Comparison of ENCODE assay signal across 8 mouse cellular contexts in the genomic region with DNA sequence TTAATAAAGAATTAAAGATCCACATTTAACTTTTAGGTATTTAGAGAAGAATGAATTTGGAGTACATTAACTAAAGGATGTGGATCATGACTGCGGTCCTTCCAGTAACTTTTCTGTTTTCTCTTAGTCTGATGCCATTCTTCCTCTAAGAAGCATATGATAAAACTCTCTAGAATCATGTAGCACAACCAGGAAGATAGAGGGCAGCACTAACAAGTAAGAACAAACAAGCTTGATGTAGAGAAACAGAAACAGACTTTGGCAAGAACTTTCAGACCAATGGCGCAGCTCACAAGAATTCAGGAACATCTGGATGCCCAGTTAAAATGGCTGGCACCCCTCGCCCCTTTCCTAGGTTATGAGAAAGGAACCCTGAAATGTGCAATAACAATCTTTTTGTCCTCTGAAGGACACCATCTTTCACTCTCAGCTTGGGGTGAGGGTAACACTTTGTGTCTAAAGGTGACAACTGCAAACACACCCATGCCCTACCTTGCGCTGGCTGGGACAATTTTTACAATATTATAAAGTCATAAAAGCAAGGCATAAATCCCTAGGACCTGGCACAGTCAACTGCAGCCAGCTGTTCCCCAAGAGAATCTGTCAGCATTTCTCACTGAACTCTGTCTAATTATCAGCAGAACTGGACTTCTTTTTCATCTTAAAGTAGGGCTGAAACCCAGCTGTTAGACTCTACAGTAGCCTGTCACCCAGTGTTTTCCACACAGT. TPM values are rescaled to one million over a fixed set of nuclear protein-coding genes. Genes with fewer than 3 reads are reported as not detected.
DNase-seq lines count a peak whose midpoint lies in the region; ATAC-seq and TF ChIP-seq lines count a peak whose summit lies in the region.

No protein-coding gene starts in this region.

- H3K27me3 ChIP-seq in midbrain, postnatal 0 days (ENCODE audit: insufficient read depth, low read length): no peaks in the 10 kb centered on the region
- no peaks in the 10 kb centered on the region for H3K27me3 ChIP-seq in midbrain, embryonic 10.5 days (ENCODE audit: low read depth, poor library complexity, severe bottlenecking)
- H3K27me3 ChIP-seq in intestine, postnatal 0 days (replicated peaks; ENCODE audit: control insufficient read depth, insufficient read depth, low read length): no peaks in the 10 kb centered on the region

- H3K9me3 ChIP-seq in midbrain, postnatal 0 days (ENCODE audit: low read length): no peaks in the 10 kb centered on the region
- H3K9me3 ChIP-seq in midbrain, embryonic 10.5 days (replicated peaks): no peaks in the 10 kb centered on the region
- no peaks in the 10 kb centered on the region for H3K9me3 ChIP-seq in intestine, postnatal 0 days (ENCODE audit: control insufficient read depth)

- 0 out of 2 replicates have a peak, but pooled peaks cover 3% of the 10 kb centered on the region for H3K36me3 ChIP-seq in midbrain, postnatal 0 days (ENCODE audit: insufficient read depth, low read length)
- H3K36me3 ChIP-seq in midbrain, embryonic 10.5 days: peaks cover 64% of the 10 kb centered on the region
- H3K36me3 ChIP-seq in intestine, postnatal 0 days (ENCODE audit: control insufficient read depth, insufficient read depth): peaks cover 48% of the 10 kb centered on the region

- WGBS in midbrain, postnatal 0 days: 88% methylated on average over 4 of the region's 4 CpGs
- 94% methylated on average over 4 of the region's 4 CpGs for WGBS in midbrain, embryonic 10.5 days
- 69% methylated on average over 4 of the region's 4 CpGs for WGBS in intestine, postnatal 0 days

- peak; percentile 56 to 65 for DNase-seq in heart, adult 18-20 months
- DNase-seq in heart, postnatal 4 days: no peak
- peak; percentile 71 for DNase-seq in midbrain, postnatal 0 days (ENCODE audit: low spot score)
- no peak for DNase-seq in midbrain, embryonic 10.5 days (ENCODE audit: low spot score)
- peak; percentile 41 for DNase-seq in telencephalon, adult 2 months (ENCODE audit: low read depth, low spot score)
- no peak for DNase-seq in right cerebral cortex, postnatal 10 days (ENCODE audit: low spot score in 2 of 2)
- DNase-seq in urinary bladder, postnatal 25 days (ENCODE audit: low spot score): no peak

- H3K4me3 ChIP-seq in midbrain, postnatal 0 days (ENCODE audit: low read depth, low read length): no peak overlapping the region
- no peak overlapping the region for H3K4me3 ChIP-seq in midbrain, embryonic 10.5 days
- H3K4me3 ChIP-seq in intestine, postnatal 0 days (ENCODE audit: low read depth, low read length): no peak overlapping the region

- H3K9ac ChIP-seq in midbrain, postnatal 0 days (replicated peaks; ENCODE audit: low read length, poor library complexity, severe bottlenecking): no peak overlapping the region
- no peak overlapping the region for H3K9ac ChIP-seq in intestine, postnatal 0 days (ENCODE audit: low read depth, low read length)

- H3K4me2 ChIP-seq in midbrain, postnatal 0 days (ENCODE audit: low read depth, low read length, poor library complexity, severe bottlenecking): no peak overlapping the region
- H3K4me2 ChIP-seq in intestine, postnatal 0 days (replicated peaks; ENCODE audit: low read depth): peak overlapping the region; percentile 21; the same call in 1 of the 2 replicates

- no peaks in the 10 kb centered on the region for H3K4me1 ChIP-seq in midbrain, postnatal 0 days (ENCODE audit: insufficient read depth, low read length)
- no peaks in the 10 kb centered on the region for H3K4me1 ChIP-seq in midbrain, embryonic 10.5 days
- 0 out of 2 replicates have a peak, but pooled peaks cover 3% of the 10 kb centered on the region for H3K4me1 ChIP-seq in intestine, postnatal 0 days (replicated peaks; ENCODE audit: control insufficient read depth, insufficient read depth, low read length)

- TF ChIP-seq CTCF in midbrain, postnatal 0 days (IDR thresholded peaks at IDR 0.05): peak; percentile 81
- TF ChIP-seq CTCF in intestine, postnatal 0 days (IDR thresholded peaks at IDR 0.05; ENCODE audit: low read depth): peak; percentile 82

- ATAC-seq in midbrain, postnatal 0 days (ENCODE audit: low FRiP score): no peak
- peak; percentile 91 for ATAC-seq in intestine, postnatal 0 days

- H3K27ac ChIP-seq in midbrain, postnatal 0 days (ENCODE audit: low read depth, low read length): no peak overlapping the region
- no peak overlapping the region for H3K27ac ChIP-seq in midbrain, embryonic 10.5 days (replicated peaks)
- H3K27ac ChIP-seq in intestine, postnatal 0 days (ENCODE audit: low read depth, low read length): peak overlapping the region; percentile 87

RNA-seq across cellular contexts. Expression of gene Smarca5, which starts 33.6 kb away (rescaled TPM):
- total RNA-seq in heart, adult 18-20 months (2021): 10 to 100 TPM; 37.1 to 38.0 TPM
- 10 to 100 TPM; 43.4 to 44.8 TPM for total RNA-seq in heart, postnatal 4 days (2021)
- 30.5 and 36.5 TPM in 2 replicates for total RNA-seq in midbrain, postnatal 0 days (2014; rRNA removed)
- polyA plus RNA-seq in midbrain, postnatal 0 days (2015; fragmentation: Nextera tagmentation; extraction: Ambion mirVana): 23.8 and 28.9 TPM in 2 replicates
- 112 and 113 TPM in 2 replicates for polyA plus RNA-seq in midbrain, embryonic 10.5 days (2016; fragmentation: Nextera tagmentation; extraction: Ambion mirVana)
- 28.2 and 31.4 TPM in 2 replicates for polyA plus RNA-seq in intestine, postnatal 0 days (2015; fragmentation: Nextera tagmentation; extraction: Ambion mirVana)

Comparison
In these comparisons a context has a peak if more than half of its experiments do, and no peak if none do; other contexts are left out.
1. DNase-seq: peak in heart, adult 18-20 months (2 of 2), midbrain, postnatal 0 days (single experiment) and telencephalon, adult 2 months (single experiment); none in heart, postnatal 4 days (single experiment), midbrain, embryonic 10.5 days (single experiment), right cerebral cortex, postnatal 10 days (0 of 2) and urinary bladder, postnatal 25 days (single experiment).